Mouse (Mus musculus): Measurements from ENCODE around the gene Cma1. TPM values are rescaled to one million over a fixed set of nuclear protein-coding genes. Genes with fewer than 3 reads are reported as not detected.

Gene Cma1
- total and polyA plus RNA-seq, 3 experiments = 194 TPM; not detected in 2

- DNase-seq (ENCODE audit: low spot score) = no peak
- H3K36me3 ChIP-seq (replicated peaks) = peaks cover 74% of the 10 kb centered on the region
- peaks cover 34% of the 10 kb centered on the region for H3K4me1 ChIP-seq (ENCODE audit: insufficient read depth, low read depth, low read length)
- no peak for TF ChIP-seq GATA1 (IDR thresholded peaks at IDR 0.05; ENCODE audit: borderline replicate concordance, low read length)
- no peak for TF ChIP-seq GATA2 (IDR thresholded peaks at IDR 0.05; ENCODE audit: borderline replicate concordance, low read depth, low read length)
- TF ChIP-seq TAL1 (conservative IDR thresholded peaks at IDR 0.05; ENCODE audit: low read depth, low read length) = no peak
- no peak for TF ChIP-seq CTCF (IDR thresholded peaks at IDR 0.05; ENCODE audit: low read depth, low read length)
- TF ChIP-seq POLR2AphosphoS5 (IDR thresholded peaks at IDR 0.05; ENCODE audit: insufficient replicate concordance, low read depth, low read length) = no peak
- no peaks in the 10 kb centered on the region for H3K9me3 ChIP-seq (replicated peaks)
- no peak for ATAC-seq (ENCODE audit: extremely low read depth, insufficient number of reproducible peaks, low FRiP score, poor library complexity, severe bottlenecking)
- no peaks in the 10 kb centered on the region for H3K27me3 ChIP-seq (ENCODE audit: insufficient read depth, low read length)
- no peak overlapping the region for H3K4me3 ChIP-seq (ENCODE audit: low read depth, low read length)
These were observed 46.8 kb downstream of the Cma1 start for GRCm38 (mm10) chr14:55897671-55898070.

Other genes with a start within 250 kb of the Cma1 start
Only the 20 nearest of the 25 such genes appear.
- gene Nop9, start 199.0 kb downstream of the Cma1 start, total RNA-seq (2014; fragmentation: Nextera tagmentation) = 23.0 and 32.6 TPM in 2 replicates
- 22.3 and 23.5 TPM in 2 replicates for gene Nop9, start 199.0 kb downstream of the Cma1 start, total RNA-seq (2017)
- 45.5 and 56.5 TPM in 2 replicates for gene Nop9, start 199.0 kb downstream of the Cma1 start, polyA plus RNA-seq (2012)
- not detected in 2 replicates for gene Cideb, start 186.2 kb downstream of the Cma1 start, total RNA-seq (2014; fragmentation: Nextera tagmentation)
- 0.38 TPM in 1 of 2 replicates, not detected in the other for gene Cideb, start 186.2 kb downstream of the Cma1 start, total RNA-seq (2017)
- not detected in 2 replicates for gene Cideb, start 186.2 kb downstream of the Cma1 start, polyA plus RNA-seq (2012)
- 0.44 TPM in 1 of 2 replicates, not detected in the other for gene Ltb4r2, start 183.2 kb downstream of the Cma1 start, total RNA-seq (2014; fragmentation: Nextera tagmentation)
- 0.11 and 0.12 TPM in 2 replicates for gene Ltb4r2, start 183.2 kb downstream of the Cma1 start, total RNA-seq (2017)
- 0.12 TPM in 1 of 2 replicates, not detected in the other for gene Ltb4r2, start 183.2 kb downstream of the Cma1 start, polyA plus RNA-seq (2012)
- 0.53 TPM in 1 of 2 replicates, not detected in the other for gene Ltb4r1, start 178.7 kb downstream of the Cma1 start, total RNA-seq (2014; fragmentation: Nextera tagmentation)
- gene Ltb4r1, start 178.7 kb downstream of the Cma1 start, total RNA-seq (2017) = 0.11 and 0.17 TPM in 2 replicates
- 1.0 and 1.2 TPM in 2 replicates for gene Ltb4r1, start 178.7 kb downstream of the Cma1 start, polyA plus RNA-seq (2012)
- gene Adcy4, start 160.6 kb downstream of the Cma1 start, total RNA-seq (2014; fragmentation: Nextera tagmentation) = not detected in 2 replicates
- 0.16 TPM in 1 of 2 replicates, not detected in the other for gene Adcy4, start 160.6 kb downstream of the Cma1 start, total RNA-seq (2017)
- 0.03 and 0.05 TPM in 2 replicates for gene Adcy4, start 160.6 kb downstream of the Cma1 start, polyA plus RNA-seq (2012)
- 0.53 TPM in 1 of 2 replicates, not detected in the other for gene Ripk3, start 155.8 kb downstream of the Cma1 start, total RNA-seq (2014; fragmentation: Nextera tagmentation)
- 0.23 and 0.27 TPM in 2 replicates for gene Ripk3, start 155.8 kb downstream of the Cma1 start, total RNA-seq (2017)
- 0.29 and 0.51 TPM in 2 replicates for gene Ripk3, start 155.8 kb downstream of the Cma1 start, polyA plus RNA-seq (2012)
- gene Nfatc4, start 121.5 kb downstream of the Cma1 start, total RNA-seq (2014; fragmentation: Nextera tagmentation) = not detected in 2 replicates
- 0.12 and 0.71 TPM in 2 replicates for gene Nfatc4, start 121.5 kb downstream of the Cma1 start, total RNA-seq (2017)
- gene Nfatc4, start 121.5 kb downstream of the Cma1 start, polyA plus RNA-seq (2012) = 0.04 TPM in 1 of 2 replicates, not detected in the other
- 4.5 and 5.6 TPM in 2 replicates for gene Nynrin, start 90.7 kb downstream of the Cma1 start, total RNA-seq (2014; fragmentation: Nextera tagmentation)
- gene Nynrin, start 90.7 kb downstream of the Cma1 start, total RNA-seq (2017) = 3.0 TPM in 2 replicates
- gene Nynrin, start 90.7 kb downstream of the Cma1 start, polyA plus RNA-seq (2012) = 3.7 and 4.2 TPM in 2 replicates
- gene Cbln3, start 60.3 kb downstream of the Cma1 start, total RNA-seq (2014; fragmentation: Nextera tagmentation) = 0.53 TPM in 1 of 2 replicates, not detected in the other
- gene Cbln3, start 60.3 kb downstream of the Cma1 start, total RNA-seq (2017) = 0.58 and 0.66 TPM in 2 replicates
- gene Cbln3, start 60.3 kb downstream of the Cma1 start, polyA plus RNA-seq (2012) = 0.20 and 0.35 TPM in 2 replicates
- 25.6 and 29.4 TPM in 2 replicates for gene Khnyn, start 59.7 kb downstream of the Cma1 start, total RNA-seq (2014; fragmentation: Nextera tagmentation)
- 75.1 and 81.7 TPM in 2 replicates for gene Khnyn, start 59.7 kb downstream of the Cma1 start, total RNA-seq (2017)
- 12.6 and 15.5 TPM in 2 replicates for gene Khnyn, start 59.7 kb downstream of the Cma1 start, polyA plus RNA-seq (2012)
- not detected in 2 replicates for gene Sdr39u1, start 44.4 kb downstream of the Cma1 start, total RNA-seq (2014; fragmentation: Nextera tagmentation)
- 2.2 and 2.8 TPM in 2 replicates for gene Sdr39u1, start 44.4 kb downstream of the Cma1 start, total RNA-seq (2017)
- gene Sdr39u1, start 44.4 kb downstream of the Cma1 start, polyA plus RNA-seq (2012) = not detected in 2 replicates
- not detected in 2 replicates for gene Cma2, start 6.3 kb upstream of the Cma1 start, total RNA-seq (2014; fragmentation: Nextera tagmentation)
- 0.87 and 1.2 TPM in 2 replicates for gene Cma2, start 6.3 kb upstream of the Cma1 start, total RNA-seq (2017)
- gene Cma2, start 6.3 kb upstream of the Cma1 start, polyA plus RNA-seq (2012) = not detected in 2 replicates
- gene Mcpt1, start 73.3 kb upstream of the Cma1 start, total RNA-seq (2014; fragmentation: Nextera tagmentation) = 13.1 and 16.6 TPM in 2 replicates
- gene Mcpt1, start 73.3 kb upstream of the Cma1 start, total RNA-seq (2017) = 1.6 and 3.3 TPM in 2 replicates
- 0.07 and 0.27 TPM in 2 replicates for gene Mcpt1, start 73.3 kb upstream of the Cma1 start, polyA plus RNA-seq (2012)
- 1.1 TPM in 1 of 2 replicates, not detected in the other for gene Mcpt9, start 85.8 kb upstream of the Cma1 start, total RNA-seq (2014; fragmentation: Nextera tagmentation)
- 0.05 TPM in 1 of 2 replicates, not detected in the other for gene Mcpt9, start 85.8 kb upstream of the Cma1 start, total RNA-seq (2017)
- not detected in 2 replicates for gene Mcpt9, start 85.8 kb upstream of the Cma1 start, polyA plus RNA-seq (2012)
- not detected in 2 replicates for gene Mcpt2, start 97.4 kb upstream of the Cma1 start, total RNA-seq (2014; fragmentation: Nextera tagmentation)
- 1.1 and 2.4 TPM in 2 replicates for gene Mcpt2, start 97.4 kb upstream of the Cma1 start, total RNA-seq (2017)
- gene Mcpt2, start 97.4 kb upstream of the Cma1 start, polyA plus RNA-seq (2012) = 0.06 TPM in 1 of 2 replicates, not detected in the other
- not detected in 2 replicates for gene Mcpt4, start 117.6 kb upstream of the Cma1 start, total RNA-seq (2014; fragmentation: Nextera tagmentation)
- 0.46 and 0.66 TPM in 2 replicates for gene Mcpt4, start 117.6 kb upstream of the Cma1 start, total RNA-seq (2017)
- not detected in 2 replicates for gene Mcpt4, start 117.6 kb upstream of the Cma1 start, polyA plus RNA-seq (2012)
- not detected in 2 replicates for gene Mcpt8, start 140.6 kb upstream of the Cma1 start, total RNA-seq (2014; fragmentation: Nextera tagmentation)
- not detected in 2 replicates for gene Mcpt8, start 140.6 kb upstream of the Cma1 start, total RNA-seq (2017)
- gene Mcpt8, start 140.6 kb upstream of the Cma1 start, polyA plus RNA-seq (2012) = not detected in 2 replicates
- gene Ctsg, start 157.9 kb upstream of the Cma1 start, total RNA-seq (2014; fragmentation: Nextera tagmentation) = not detected in 2 replicates
- 0.11 and 0.35 TPM in 2 replicates for gene Ctsg, start 157.9 kb upstream of the Cma1 start, total RNA-seq (2017)
- 0.07 and 0.16 TPM in 2 replicates for gene Ctsg, start 157.9 kb upstream of the Cma1 start, polyA plus RNA-seq (2012)
- gene Gzme, start 175.9 kb upstream of the Cma1 start, total RNA-seq (2014; fragmentation: Nextera tagmentation) = not detected in 2 replicates
- gene Gzme, start 175.9 kb upstream of the Cma1 start, total RNA-seq (2017) = not detected in 2 replicates
- gene Gzme, start 175.9 kb upstream of the Cma1 start, polyA plus RNA-seq (2012) = not detected in 2 replicates
- not detected in 2 replicates for gene Gzmd, start 187.9 kb upstream of the Cma1 start, total RNA-seq (2014; fragmentation: Nextera tagmentation)
- not detected in 2 replicates for gene Gzmd, start 187.9 kb upstream of the Cma1 start, total RNA-seq (2017)
- not detected in 2 replicates for gene Gzmd, start 187.9 kb upstream of the Cma1 start, polyA plus RNA-seq (2012)